18 mouse cellular contexts compared by ENCODE assay signal in the genomic region with DNA sequence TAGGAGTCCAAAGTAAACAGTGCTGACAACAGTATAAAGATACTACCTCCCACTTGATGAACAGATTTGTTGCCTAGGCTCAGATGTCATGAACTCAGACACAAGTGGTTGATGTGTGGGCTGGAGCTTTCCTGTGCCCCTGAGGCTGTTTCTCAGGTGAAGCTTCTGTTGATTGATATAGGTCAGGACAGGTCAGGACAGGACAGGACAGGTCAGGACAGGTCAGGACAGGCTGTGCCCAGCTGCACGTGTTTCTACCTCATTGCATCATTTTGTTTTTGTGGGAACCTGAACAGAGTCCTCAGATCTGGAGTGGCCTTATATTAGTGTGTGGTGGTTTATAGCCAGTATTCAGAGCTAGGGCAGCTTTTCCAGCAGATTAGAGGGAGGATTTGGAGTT. TPM values are rescaled to one million over a fixed set of nuclear protein-coding genes. Genes with fewer than 3 reads are reported as not detected.
DNase-seq lines count a peak whose midpoint lies in the region; ATAC-seq and TF ChIP-seq lines count a peak whose summit lies in the region.
"Had no signal": no experiment of that assay in that cellular context is flagged by ENCODE, and none has a peak within 500 bp of the region (broad histone marks: within the 10 kb centered on the region; RNA-seq: fewer than 3 reads in every experiment).

No protein-coding gene starts in this region.

- H3K4me1 ChIP-seq in ES-Bruce4 (ENCODE audit: control insufficient read depth, insufficient read depth, low read length): no peaks in the 10 kb centered on the region
- peaks cover 2% of the 10 kb centered on the region; the same call in 1 of the 2 replicates for H3K4me1 ChIP-seq in liver, embryonic 16.5 days (ENCODE audit: control insufficient read depth, low read depth, low read length)
- H3K4me1 ChIP-seq: embryonic facial prominence, embryonic 12.5 days; forebrain, embryonic 12.5 days; heart, embryonic 13.5 days; hindbrain, embryonic 13.5 days had no signal

- H3K9ac ChIP-seq in ES-Bruce4 (ENCODE audit: low read depth, poor library complexity, severe bottlenecking): no peak overlapping the region
- no peak overlapping the region for H3K9ac ChIP-seq in liver, embryonic 16.5 days (ENCODE audit: low read depth, low read length)
- H3K9ac ChIP-seq: embryonic facial prominence, embryonic 12.5 days; forebrain, embryonic 12.5 days; heart, embryonic 13.5 days; hindbrain, embryonic 13.5 days had no signal

- no peaks in the 10 kb centered on the region for H3K27me3 ChIP-seq in ES-Bruce4 (ENCODE audit: control insufficient read depth, insufficient read depth, low read length, poor library complexity, severe bottlenecking)
- H3K27me3 ChIP-seq in liver, embryonic 16.5 days (ENCODE audit: control insufficient read depth, insufficient read depth, low read depth, low read length): no peaks in the 10 kb centered on the region
- H3K27me3 ChIP-seq: embryonic facial prominence, embryonic 12.5 days; forebrain, embryonic 12.5 days; heart, embryonic 13.5 days; hindbrain, embryonic 13.5 days had no signal

- no peak for TF ChIP-seq POLR2A in ES-Bruce4 (IDR thresholded peaks at IDR 0.05; ENCODE audit: insufficient read depth, low read length)

- TF ChIP-seq CTCF in ES-Bruce4 (IDR thresholded peaks at IDR 0.05; ENCODE audit: low read depth, low read length): no peak

- ATAC-seq in liver, embryonic 16.5 days (ENCODE audit: low read depth): peak; percentile 93
- ATAC-seq in monocyte, adult 5-6 weeks (replicated peaks; ENCODE audit: insufficient number of reproducible peaks, low FRiP score, low TSS enrichment, poor library complexity, severe bottlenecking): no peak
- ATAC-seq: forebrain, embryonic 16.5 days; hindbrain, postnatal 0 days had no signal

- H3K4me3 ChIP-seq in ES-Bruce4 (ENCODE audit: low read depth, low read length): no peak overlapping the region
- H3K4me3 ChIP-seq in liver, embryonic 16.5 days (ENCODE audit: low read depth, low read length): no peak overlapping the region
- H3K4me3 ChIP-seq: embryonic facial prominence, embryonic 12.5 days; forebrain, embryonic 12.5 days; heart, embryonic 13.5 days; hindbrain, embryonic 13.5 days had no signal

- peak; percentile 94 for TF ChIP-seq EP300 in ES-Bruce4 (IDR thresholded peaks at IDR 0.05; ENCODE audit: insufficient read depth, low read depth, low read length)

- no peak overlapping the region for H3K4me2 ChIP-seq in liver, embryonic 16.5 days (ENCODE audit: low read depth, low read length)
- H3K4me2 ChIP-seq: embryonic facial prominence, embryonic 12.5 days; forebrain, embryonic 12.5 days; heart, embryonic 13.5 days; hindbrain, embryonic 13.5 days had no signal

- peaks cover 66% of the 10 kb centered on the region for H3K36me3 ChIP-seq in ES-Bruce4 (ENCODE audit: control insufficient read depth, insufficient read depth, low read length, poor library complexity, severe bottlenecking)
- H3K36me3 ChIP-seq in liver, embryonic 16.5 days (ENCODE audit: control insufficient read depth, insufficient read depth): peaks cover 52% of the 10 kb centered on the region

- no peaks in the 10 kb centered on the region for H3K9me3 ChIP-seq in ES-Bruce4 (replicated peaks; ENCODE audit: control insufficient read depth, insufficient read depth, low read length, poor library complexity, severe bottlenecking)
- H3K9me3 ChIP-seq in liver, embryonic 16.5 days (replicated peaks; ENCODE audit: control insufficient read depth, low read length): no peaks in the 10 kb centered on the region
- H3K9me3 ChIP-seq: embryonic facial prominence, embryonic 12.5 days; forebrain, embryonic 12.5 days; heart, embryonic 13.5 days; hindbrain, embryonic 13.5 days had no signal

- H3K27ac ChIP-seq in ES-Bruce4 (ENCODE audit: insufficient read depth, low read length): peak overlapping the region; percentile 41; the same call in 1 of the 2 replicates
- peak overlapping the region; percentile 58 for H3K27ac ChIP-seq in liver, embryonic 16.5 days (ENCODE audit: low read length)
- H3K27ac ChIP-seq: embryonic facial prominence, embryonic 12.5 days; forebrain, embryonic 12.5 days; heart, embryonic 13.5 days; hindbrain, embryonic 13.5 days; hindbrain, postnatal 0 days had no signal

- WGBS in liver, embryonic 16.5 days (ENCODE audit: insufficient replicate concordance): 60% methylated on average over 1 of the region's 1 CpGs

- peak; percentile 76 for DNase-seq in gonadal fat pad, adult 2 months (ENCODE audit: low read depth)
- peak; percentile 11 for DNase-seq in yolk sac, embryonic 10.5 days (ENCODE audit: low spot score)
- DNase-seq in urinary bladder, postnatal 14 days (ENCODE audit: low spot score): no peak
- no peak for DNase-seq in heart, adult 18-20 months
- DNase-seq: adrenal gland, postnatal 10 days; cerebellum, adult 11 months; cerebellum, adult 8-10 months; cerebellum, postnatal 14 days; gastrocnemius, postnatal 14 days had no signal

RNA-seq across cellular contexts. Expression of a gene that starts 16.5 kb away (rescaled TPM):
- polyA plus RNA-seq in ES-Bruce4 (2011; ENCODE audit: insufficient read depth, insufficient read length, low read depth, missing spikeins): 15.6 and 15.7 TPM in 2 replicates
- 9.5 and 10.4 TPM in 2 replicates for polyA plus RNA-seq in gonadal fat pad, adult 2 months (2012; rRNA removed)
- 29.1 and 35.1 TPM in 2 replicates for polyA plus RNA-seq in liver, embryonic 16.5 days (2015; fragmentation: Nextera tagmentation; extraction: Ambion mirVana)
- 3.7 to 12.2 TPM (median 6.1 TPM) in 3 replicates for total RNA-seq in monocyte, adult 5-6 weeks (2017)
- 1 to 10 TPM; 2.0 to 3.0 TPM for total RNA-seq in heart, adult 18-20 months (2021)

RNA-seq across cellular contexts. Expression of a gene that starts 23.1 kb away (rescaled TPM):
- 31.2 and 36.1 TPM in 2 replicates for polyA plus RNA-seq in ES-Bruce4 (2011; ENCODE audit: insufficient read depth, insufficient read length, low read depth, missing spikeins)
- polyA plus RNA-seq in gonadal fat pad, adult 2 months (2012; rRNA removed): 40.2 and 44.5 TPM in 2 replicates
- 10.1 and 13.5 TPM in 2 replicates for polyA plus RNA-seq in liver, embryonic 16.5 days (2015; fragmentation: Nextera tagmentation; extraction: Ambion mirVana)
- 28.4 to 62.6 TPM (median 29.8 TPM) in 3 replicates for total RNA-seq in monocyte, adult 5-6 weeks (2017)
- total RNA-seq in heart, adult 18-20 months (2021): 10 to 100 TPM; 12.7 to 14.2 TPM

RNA-seq across cellular contexts. Expression of a gene that starts 23.5 kb away (rescaled TPM):
- 38.0 and 44.4 TPM in 2 replicates for polyA plus RNA-seq in ES-Bruce4 (2011; ENCODE audit: insufficient read depth, insufficient read length, low read depth, missing spikeins)
- polyA plus RNA-seq in gonadal fat pad, adult 2 months (2012; rRNA removed): 49.5 and 53.2 TPM in 2 replicates
- 39.1 and 39.2 TPM in 2 replicates for polyA plus RNA-seq in liver, embryonic 16.5 days (2015; fragmentation: Nextera tagmentation; extraction: Ambion mirVana)
- 80.8 to 103 TPM (median 93.4 TPM) in 3 replicates for total RNA-seq in monocyte, adult 5-6 weeks (2017)
- total RNA-seq in heart, adult 18-20 months (2021): 10 to 100 TPM; 76.9 to 95.9 TPM

Comparison
In these comparisons a context has a peak if more than half of its experiments do, and no peak if none do; other contexts are left out.
1. DNase-seq: peak in gonadal fat pad, adult 2 months (single experiment) and yolk sac, embryonic 10.5 days (single experiment); none in urinary bladder, postnatal 14 days (single experiment) and heart, adult 18-20 months (0 of 2).